In genomic region chr7:97251638-97252037, GRCm38 (mm10) we compare ENCODE assay signal across 20 mouse cellular contexts.
DNase-seq lines count a peak whose midpoint lies in the region; TF ChIP-seq lines count a peak whose summit lies in the region.
"Had no signal": no experiment of that assay in that cellular context is flagged by ENCODE, and none has a peak within 500 bp of the region (broad histone marks: within the 10 kb centered on the region; RNA-seq: fewer than 3 reads in every experiment).

No protein-coding gene starts in this region.

- H3K36me3 ChIP-seq in splenic B cell, adult 2 months (ENCODE audit: control insufficient read depth, insufficient read depth, low read length, poor library complexity, severe bottlenecking) = no peaks in the 10 kb centered on the region
- H3K36me3 ChIP-seq: embryonic facial prominence, embryonic 12.5 days; lung, embryonic 15.5 days; midbrain, embryonic 12.5 days had no signal

- TF ChIP-seq POLR2A in lung, adult 2 months (IDR thresholded peaks at IDR 0.05; ENCODE audit: borderline replicate concordance, extremely low read depth, low read depth, low read length) = no peak

- H3K4me3 ChIP-seq in gastrocnemius, adult 2 months = no peak overlapping the region
- no peak overlapping the region for H3K4me3 ChIP-seq in lung, adult 2 months (replicated peaks; ENCODE audit: extremely low read depth, low read depth, low read length)
- H3K4me3 ChIP-seq: embryonic facial prominence, embryonic 12.5 days; lung, embryonic 15.5 days; midbrain, embryonic 12.5 days had no signal

- DNase-seq in gastrocnemius, adult 2 months = no peak
- DNase-seq in gastrocnemius, adult 18-20 months (ENCODE audit: low spot score) = no peak
- peak; percentile 16 to 30 for DNase-seq in lung, adult 18-20 months
- no peak for DNase-seq in lung, adult 2 months
- peak; percentile 46 for DNase-seq in lung, postnatal 36 days
- DNase-seq in splenic B cell, adult 2 months (ENCODE audit: low read depth, low spot score) = peak; percentile 28
- no peak for DNase-seq in cerebellum, postnatal 10 days
- no peak for DNase-seq in thymus, postnatal 14 days
- DNase-seq: cerebellum, adult 18-20 months; forebrain, postnatal 0 days; gastrocnemius, postnatal 10 days; kidney, adult 9 months; kidney, postnatal 36 days; layer of hippocampus, postnatal 36 days; liver; right cerebral cortex, adult 18-20 months had no signal

- H3K27ac ChIP-seq in gastrocnemius, adult 2 months = peak overlapping the region; percentile 41
- H3K27ac ChIP-seq: embryonic facial prominence, embryonic 12.5 days; lung, embryonic 15.5 days; midbrain, embryonic 12.5 days had no signal

- intact Hi-C loops in gastrocnemius, adult 2 months (cut with DNase I) = no loop called here

- TF ChIP-seq CTCF in gastrocnemius, adult 2 months (IDR thresholded peaks at IDR 0.05) = no peak
- TF ChIP-seq CTCF in lung, adult 2 months (IDR thresholded peaks at IDR 0.05; ENCODE audit: insufficient read depth, low read length) = no peak

- WGBS in lung, adult 2 months = 24% methylated on average over 2 of the region's 2 CpGs

- H3K4me1 ChIP-seq in lung, adult 2 months (ENCODE audit: control insufficient read depth, insufficient read depth, low read length) = peaks cover 13% of the 10 kb centered on the region
- H3K4me1 ChIP-seq: embryonic facial prominence, embryonic 12.5 days had no signal

- no peaks in the 10 kb centered on the region for H3K27me3 ChIP-seq in splenic B cell, adult 2 months (ENCODE audit: control insufficient read depth, insufficient read depth, low read length, poor library complexity, severe bottlenecking)
- H3K27me3 ChIP-seq: CH12.LX; embryonic facial prominence, embryonic 12.5 days; lung, embryonic 15.5 days; midbrain, embryonic 12.5 days had no signal

Comparison
In these comparisons a context has a peak if more than half of its experiments do, and no peak if none do; other contexts are left out.
1. DNase-seq: peak in lung, adult 18-20 months (2 of 2), lung, postnatal 36 days (single experiment) and splenic B cell, adult 2 months (single experiment); none in gastrocnemius, adult 2 months (single experiment), gastrocnemius, adult 18-20 months (single experiment), lung, adult 2 months (single experiment), cerebellum, postnatal 10 days (0 of 2) and thymus, postnatal 14 days (single experiment).